Mouse (Mus musculus): ENCODE measurements around the gene Gm2115. TPM values are rescaled to one million over a fixed set of nuclear protein-coding genes. Genes with fewer than 3 reads are reported as not detected.

The Gm2115 gene
- not detected in 2 replicates for total RNA-seq (2015)
- total RNA-seq (2017) = not detected in 2 replicates

GRCm38 (mm10) chr7:84528796-84529533, at the start of gene Gm2115:
Gene Gm2115 (plus strand): TSS chr7:84528954.
- peak; percentile 52 for ATAC-seq (replicated peaks; ENCODE audit: poor library complexity)

- no peak for ATAC-seq (replicated peaks; ENCODE audit: poor library complexity)
Measured at GRCm38 (mm10) chr7:84483447-84484407, 45.0 kb upstream of the Gm2115 start.

GRCm38 (mm10) chr7:84486485-84486884, 42.3 kb upstream of the Gm2115 start:
- ATAC-seq (replicated peaks; ENCODE audit: poor library complexity) = no peak

- ATAC-seq (replicated peaks; ENCODE audit: poor library complexity) = no peak
Measured at GRCm38 (mm10) chr7:84503163-84503562, 25.6 kb upstream of the Gm2115 start.

GRCm38 (mm10) chr7:84518533-84519198, 10.1 kb upstream of the Gm2115 start:
- ATAC-seq (replicated peaks; ENCODE audit: poor library complexity) = no peak

GRCm38 (mm10) chr7:84521329-84521728, 7.4 kb upstream of the Gm2115 start:
- ATAC-seq (replicated peaks; ENCODE audit: poor library complexity) = no peak

- ATAC-seq (replicated peaks; ENCODE audit: poor library complexity) = no peak
Measured at GRCm38 (mm10) chr7:84522426-84522825, 6.3 kb upstream of the Gm2115 start.

GRCm38 (mm10) chr7:84526171-84526570, 2.6 kb upstream of the Gm2115 start:
- no peak for ATAC-seq (replicated peaks; ENCODE audit: poor library complexity)

- no peak for ATAC-seq (replicated peaks; ENCODE audit: poor library complexity)
Measured at GRCm38 (mm10) chr7:84532795-84533194, 4.0 kb downstream of the Gm2115 start.

- no peak for ATAC-seq (replicated peaks; ENCODE audit: poor library complexity)
Measured at GRCm38 (mm10) chr7:84534632-84535031, 5.9 kb downstream of the Gm2115 start.

- no peak for ATAC-seq (replicated peaks; ENCODE audit: poor library complexity)
Measured at GRCm38 (mm10) chr7:84544946-84545345, 16.2 kb downstream of the Gm2115 start.

- ATAC-seq (replicated peaks; ENCODE audit: poor library complexity) = no peak
Measured at GRCm38 (mm10) chr7:84546667-84547066, 17.9 kb downstream of the Gm2115 start.

- 0 out of 2 replicates have a peak, but pooled peaks have one; percentile 37 for ATAC-seq (replicated peaks; ENCODE audit: poor library complexity)
Measured at GRCm38 (mm10) chr7:84551472-84551871, 22.7 kb downstream of the Gm2115 start.

GRCm38 (mm10) chr7:84555294-84555693, 26.5 kb downstream of the Gm2115 start:
- no peak for ATAC-seq (replicated peaks; ENCODE audit: poor library complexity)

GRCm38 (mm10) chr7:84557332-84557731, 28.6 kb downstream of the Gm2115 start:
- no peak for ATAC-seq (replicated peaks; ENCODE audit: poor library complexity)

GRCm38 (mm10) chr7:84560500-84560899, 31.7 kb downstream of the Gm2115 start:
- no peak for ATAC-seq (replicated peaks; ENCODE audit: poor library complexity)

GRCm38 (mm10) chr7:84564236-84564635, 35.5 kb downstream of the Gm2115 start:
- ATAC-seq (replicated peaks; ENCODE audit: poor library complexity) = no peak

GRCm38 (mm10) chr7:84566200-84566599, 37.4 kb downstream of the Gm2115 start:
- no peak for ATAC-seq (replicated peaks; ENCODE audit: poor library complexity)

- no peak for ATAC-seq (replicated peaks; ENCODE audit: poor library complexity)
Measured at GRCm38 (mm10) chr7:84577034-84577433, 48.3 kb downstream of the Gm2115 start.

GRCm38 (mm10) chr7:84578841-84579240, 50.1 kb downstream of the Gm2115 start:
- no peak for ATAC-seq (replicated peaks; ENCODE audit: poor library complexity)

GRCm38 (mm10) chr7:84579769-84580168, 51.0 kb downstream of the Gm2115 start:
- no peak for ATAC-seq (replicated peaks; ENCODE audit: poor library complexity)
